Mouse (Mus musculus) left cerebral cortex, adult 8-10 months (tissue): ENCODE data around the gene Nrxn1. TPM values are rescaled to one million over a fixed set of nuclear protein-coding genes. Genes with fewer than 3 reads are reported as not detected.
A peak's percentile ranks its signal among the peaks of the same experiment; 100 is the strongest.

Experiments
- DNase-seq, 2 experiments: peaks; one replicate each; pipeline ENCODE4 v3.0.0; 2022; ENCODE audit warnings: low spot score in 2 of 2
- total RNA-seq, 4 experiments: library from RNA; stranded (reverse); gene quantifications; 2 replicates each; pipeline ENCODE4 v1.2.4; 2022

Nrxn1 gene
- total RNA-seq, 4 experiments from 2014 or later: 513 to 551 (median 531) TPM

GRCm38 (mm10) chr17:90676676-90677075, 416.2 kb downstream of the Nrxn1 start:
- DNase-seq: no peak

- no peak for DNase-seq
Observed at GRCm38 (mm10) chr17:90662318-90662717, 430.6 kb downstream of the Nrxn1 start.

- no peak for DNase-seq
Observed at GRCm38 (mm10) chr17:90654506-90654905, 438.4 kb downstream of the Nrxn1 start.

GRCm38 (mm10) chr17:90653347-90653746, 439.5 kb downstream of the Nrxn1 start:
- DNase-seq: peak in 1 of 2 experiments; percentile 22

- no peak for DNase-seq
Observed at GRCm38 (mm10) chr17:90650279-90650678, 442.6 kb downstream of the Nrxn1 start.

GRCm38 (mm10) chr17:90638970-90639524, 453.8 kb downstream of the Nrxn1 start:
- DNase-seq: no peak

GRCm38 (mm10) chr17:90638183-90638727, 454.6 kb downstream of the Nrxn1 start:
- DNase-seq: no peak

GRCm38 (mm10) chr17:90631371-90631770, 461.5 kb downstream of the Nrxn1 start:
- no peak for DNase-seq

- peak; percentile 40 to 63 for DNase-seq
Observed at GRCm38 (mm10) chr17:90629851-90630250, 463.0 kb downstream of the Nrxn1 start.

GRCm38 (mm10) chr17:90628469-90628868, 464.4 kb downstream of the Nrxn1 start:
- no peak for DNase-seq

GRCm38 (mm10) chr17:90628004-90628403, 464.9 kb downstream of the Nrxn1 start:
- DNase-seq: no peak

- no peak for DNase-seq
Observed at GRCm38 (mm10) chr17:90627395-90627794, 465.5 kb downstream of the Nrxn1 start.

GRCm38 (mm10) chr17:90624591-90625266, 468.1 kb downstream of the Nrxn1 start:
- no peak for DNase-seq

GRCm38 (mm10) chr17:90621828-90622227, 471.0 kb downstream of the Nrxn1 start:
- no peak for DNase-seq

GRCm38 (mm10) chr17:90615019-90615418, 477.9 kb downstream of the Nrxn1 start:
- no peak for DNase-seq

GRCm38 (mm10) chr17:90607427-90607806, 485.5 kb downstream of the Nrxn1 start:
- no peak for DNase-seq

- DNase-seq: peak in 1 of 2 experiments; percentile 61
Observed at GRCm38 (mm10) chr17:90606718-90607426, 486.0 kb downstream of the Nrxn1 start.

GRCm38 (mm10) chr17:90599570-90600524, 493.0 kb downstream of the Nrxn1 start:
- DNase-seq: no peak

GRCm38 (mm10) chr17:90594798-90595533, 497.9 kb downstream of the Nrxn1 start:
- DNase-seq: peak in 1 of 2 experiments; percentile 43

GRCm38 (mm10) chr17:90586891-90587290, 506.0 kb downstream of the Nrxn1 start:
- DNase-seq: no peak
